Mouse (Mus musculus) heart, embryonic 11.5 days (tissue): Measurements from ENCODE around the gene Gclm. TPM values are rescaled to one million over a fixed set of nuclear protein-coding genes. Genes with fewer than 3 reads are reported as not detected.

Experiments used
- ATAC-seq: fragments of 200-750 bp; cut with Nextera tagmentation; replicated peaks from 2 replicates; pipeline ENCODE4 v1.8.0; 2017; ENCODE audit warnings: moderate library complexity; ENCODE audit not compliant: insufficient number of reproducible peaks, low FRiP score, low TSS enrichment
- H3K27ac ChIP-seq: fragments of 300-500 bp; sonication (generic); 2 replicates; pipeline ENCODE4 v1.5.1; 2014; ENCODE audit warnings: mild to moderate bottlenecking, low read depth, low read length
- H3K27me3 ChIP-seq: fragments of 300-500 bp; sonication (generic); 2 replicates; pipeline ENCODE4 v1.6.1; 2014; ENCODE audit warnings: mild to moderate bottlenecking, low read length, mixed read lengths; ENCODE audit not compliant: control insufficient read depth, insufficient read depth
- H3K36me3 ChIP-seq: fragments of 300-500 bp; sonication (generic); 2 replicates; pipeline ENCODE4 v1.6.1; 2014; ENCODE audit warnings: mild to moderate bottlenecking, low read length, moderate library complexity, mixed read lengths; ENCODE audit not compliant: control insufficient read depth, insufficient read depth
- H3K4me1 ChIP-seq: fragments of 300-500 bp; sonication (generic); 2 replicates; pipeline ENCODE4 v1.6.1; 2014; ENCODE audit warnings: low read length; ENCODE audit not compliant: control insufficient read depth, insufficient read depth
- H3K4me2 ChIP-seq: fragments of 300-500 bp; sonication (generic); 2 replicates; pipeline ENCODE4 v1.6.1; 2014; ENCODE audit warnings: mild to moderate bottlenecking, moderate library complexity
- H3K4me3 ChIP-seq: fragments of 300-500 bp; sonication (generic); 2 replicates; pipeline ENCODE4 v1.5.1; 2014; ENCODE audit warnings: low read depth, low read length
- H3K9ac ChIP-seq: fragments of 300-500 bp; sonication (generic); 2 replicates; pipeline ENCODE4 v1.6.1; 2014; ENCODE audit warnings: mild to moderate bottlenecking, low read depth, low read length, moderate library complexity
- H3K9me3 ChIP-seq: fragments of 300-500 bp; sonication (generic); replicated peaks from 2 replicates; pipeline ENCODE4 v1.6.1; 2016; ENCODE audit warnings: low read length; ENCODE audit not compliant: control insufficient read depth
- WGBS: fragments of 180-500 bp; shearing (Covaris S2); extraction: QIAGEN DNeasy Blood & Tissue Kit; methylation state at CpG from one replicate; pipeline ENCODE4 v1.1.7; 2014; ENCODE audit not compliant: insufficient replicate concordance; 5-methylcytosine and 5-hydroxymethylcytosine counted together
- polyA plus RNA-seq: library from polyadenylated mRNA; unstranded; fragments of >200 nt; fragmentation: Nextera tagmentation; extraction: Ambion mirVana; gene quantifications from 2 replicates; pipeline ENCODE4 v1.2.1, GENCODE M21; 2014

Gene Gclm
- polyA plus RNA-seq, 1 experiment from 2014 or later, result 112 TPM

DNA sequence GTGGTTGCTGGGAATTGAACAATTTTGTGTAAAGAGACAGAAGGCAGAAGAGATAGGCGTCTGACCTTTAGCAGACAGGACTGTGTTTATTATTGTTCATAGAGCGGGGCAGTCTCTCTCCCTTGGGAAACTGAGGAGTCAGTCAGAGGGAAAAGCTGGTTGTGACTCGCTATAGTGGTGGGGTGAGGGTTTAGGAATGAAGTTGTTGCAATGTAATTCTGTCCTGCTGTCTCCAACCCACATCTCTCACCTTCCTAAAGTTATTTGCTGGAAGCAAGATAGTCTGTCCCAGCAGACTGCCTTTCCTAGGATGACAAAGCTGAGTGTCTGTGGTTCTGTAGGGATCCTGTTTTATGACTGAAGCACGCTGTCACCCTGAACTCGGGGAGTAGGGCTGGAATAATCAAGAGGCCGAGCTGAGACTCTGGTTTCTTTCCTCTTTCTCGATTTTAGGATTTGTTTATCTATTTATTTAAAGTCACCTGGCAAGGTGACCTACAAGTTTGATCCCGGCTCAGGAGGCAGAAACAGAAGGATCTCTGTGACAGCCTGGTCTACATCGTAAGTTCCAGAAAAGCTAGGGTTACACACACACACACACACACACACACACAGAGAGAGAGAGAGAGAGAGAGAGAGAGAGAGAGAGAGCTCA, 41.6 kb upstream of the Gclm start:
- Histone ChIP-seq H3K9me3 (no peaks in the 10 kb centered on the region), H3K27ac (no peak overlapping the region), H3K4me2 (no peak overlapping the region), H3K4me1 (no peaks in the 10 kb centered on the region), H3K27me3 (no peaks in the 10 kb centered on the region), H3K36me3 (no peaks in the 10 kb centered on the region), H3K9ac (no peak overlapping the region), H3K4me3 (no peak overlapping the region)
- ATAC-seq, result no peak
- WGBS, result 66% methylated on average over 9 of the region's 9 CpGs

GRCm38 (mm10) chr3:122205753-122206152, 39.6 kb upstream of the Gclm start:
- Histone ChIP-seq H3K9ac (no peak overlapping the region), H3K4me1 (no peaks in the 10 kb centered on the region), H3K4me2 (no peak overlapping the region), H3K4me3 (no peak overlapping the region), H3K27ac (no peak overlapping the region), H3K27me3 (no peaks in the 10 kb centered on the region), H3K36me3 (no peaks in the 10 kb centered on the region), H3K9me3 (no peaks in the 10 kb centered on the region)
- 78% methylated on average over 6 of the region's 6 CpGs for WGBS
- ATAC-seq, result no peak

DNA sequence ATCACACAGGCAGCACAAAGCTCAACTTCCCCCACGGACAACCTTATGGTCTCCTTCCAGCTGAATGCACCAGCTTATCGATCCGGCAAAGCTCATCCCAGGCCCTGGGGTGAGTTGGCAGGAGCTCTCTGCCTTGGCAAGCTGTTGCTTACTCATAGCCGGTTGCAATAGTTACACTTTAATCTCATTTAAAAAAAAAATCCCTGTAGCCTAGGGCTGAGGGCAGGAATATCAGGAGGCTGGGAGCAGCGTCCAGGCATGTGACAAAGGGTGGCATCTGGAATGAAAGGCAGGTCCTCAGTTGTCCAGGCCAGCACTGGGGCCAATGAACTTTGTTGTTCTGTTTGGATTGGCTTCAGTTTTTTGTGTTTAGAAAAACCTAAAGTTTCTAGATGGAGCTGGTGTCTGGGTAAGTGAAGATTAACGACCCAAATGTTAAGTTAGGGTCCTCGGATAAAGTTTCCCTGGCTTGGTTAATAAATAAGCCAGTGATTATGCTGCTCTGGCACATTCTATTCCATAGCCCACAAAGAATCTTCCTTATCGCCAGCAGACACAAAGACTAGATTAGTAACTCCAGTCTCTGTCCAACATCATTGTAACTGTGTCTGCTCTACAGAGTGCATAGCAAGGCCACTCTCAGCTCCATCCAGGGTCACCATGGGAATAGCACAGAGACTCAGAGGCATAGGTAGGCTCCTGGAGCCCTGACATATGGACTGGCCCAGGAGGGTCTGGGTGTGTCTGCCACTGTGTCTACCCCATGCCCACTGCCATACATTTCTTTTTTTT, 38.9 kb upstream of the Gclm start:
- H3K36me3 ChIP-seq, result no peaks in the 10 kb centered on the region
- 76% methylated on average over 8 of the region's 8 CpGs for WGBS
- H3K4me1 ChIP-seq, result no peaks in the 10 kb centered on the region
- H3K9me3 ChIP-seq, result no peaks in the 10 kb centered on the region
- no peak overlapping the region for H3K4me2 ChIP-seq
- no peak overlapping the region for H3K9ac ChIP-seq
- H3K27me3 ChIP-seq, result no peaks in the 10 kb centered on the region
- H3K27ac ChIP-seq, result no peak overlapping the region
- ATAC-seq, result no peak
- H3K4me3 ChIP-seq, result no peak overlapping the region

GRCm38 (mm10) chr3:122207766-122208165, 37.6 kb upstream of the Gclm start:
- Histone ChIP-seq H3K4me1 (no peaks in the 10 kb centered on the region), H3K9ac (no peak overlapping the region), H3K27ac (no peak overlapping the region), H3K27me3 (no peaks in the 10 kb centered on the region), H3K9me3 (no peaks in the 10 kb centered on the region), H3K4me3 (no peak overlapping the region), H3K36me3 (no peaks in the 10 kb centered on the region), H3K4me2 (no peak overlapping the region)
- ATAC-seq, result no peak
- WGBS, result 85% methylated on average over 6 of the region's 6 CpGs

DNA sequence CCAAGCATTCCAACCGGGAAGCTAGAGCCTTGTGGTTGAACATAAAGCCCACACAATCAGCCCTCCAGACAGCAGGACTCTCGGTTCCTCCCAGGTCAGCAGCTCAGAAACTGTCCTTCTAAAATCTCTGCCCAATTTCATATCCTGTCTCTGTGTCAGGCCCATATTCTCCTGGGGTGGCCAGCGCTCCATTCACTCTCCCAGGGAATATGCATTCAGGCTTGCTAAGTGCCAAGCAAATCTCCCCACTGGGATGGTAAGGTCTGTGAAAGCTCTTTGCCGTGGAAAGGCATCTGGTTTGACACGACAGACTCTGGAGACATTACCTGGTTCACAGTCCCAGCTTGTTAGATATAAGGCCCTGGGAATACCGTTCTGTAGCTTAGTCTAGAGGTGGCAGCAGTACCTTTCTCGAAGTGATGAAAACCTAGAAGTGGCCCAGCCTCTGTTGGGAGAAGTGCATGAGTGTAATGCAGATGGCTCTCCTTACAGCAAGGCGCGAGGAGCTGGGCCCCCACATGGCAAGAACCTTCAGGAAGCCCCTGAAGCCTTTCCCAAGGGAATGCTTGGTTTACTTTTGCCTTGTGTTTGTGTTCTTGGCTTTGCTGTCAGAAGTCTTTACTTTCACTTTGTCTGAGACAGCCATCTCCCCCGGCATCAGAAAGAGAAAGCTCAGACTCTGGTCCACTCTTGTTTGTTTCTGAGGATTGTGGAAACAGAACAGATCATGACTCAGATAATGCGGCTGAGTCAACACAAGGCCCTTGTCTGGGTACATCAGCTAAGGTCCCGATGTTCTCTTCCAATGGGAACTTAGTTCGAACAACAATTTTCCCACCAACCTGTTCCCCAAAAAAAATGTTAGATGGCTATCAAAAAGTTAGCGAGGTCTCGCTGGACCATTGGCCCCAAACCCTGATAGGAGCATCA, 36.8 kb upstream of the Gclm start:
- no peak for ATAC-seq
- H3K27ac ChIP-seq, result no peak overlapping the region
- no peaks in the 10 kb centered on the region for H3K4me1 ChIP-seq
- H3K9me3 ChIP-seq, result no peaks in the 10 kb centered on the region
- no peak overlapping the region for H3K9ac ChIP-seq
- H3K4me2 ChIP-seq, result no peak overlapping the region
- H3K36me3 ChIP-seq, result no peaks in the 10 kb centered on the region
- 67% methylated on average over 15 of the region's 15 CpGs for WGBS
- no peaks in the 10 kb centered on the region for H3K27me3 ChIP-seq
- H3K4me3 ChIP-seq, result no peak overlapping the region

DNA sequence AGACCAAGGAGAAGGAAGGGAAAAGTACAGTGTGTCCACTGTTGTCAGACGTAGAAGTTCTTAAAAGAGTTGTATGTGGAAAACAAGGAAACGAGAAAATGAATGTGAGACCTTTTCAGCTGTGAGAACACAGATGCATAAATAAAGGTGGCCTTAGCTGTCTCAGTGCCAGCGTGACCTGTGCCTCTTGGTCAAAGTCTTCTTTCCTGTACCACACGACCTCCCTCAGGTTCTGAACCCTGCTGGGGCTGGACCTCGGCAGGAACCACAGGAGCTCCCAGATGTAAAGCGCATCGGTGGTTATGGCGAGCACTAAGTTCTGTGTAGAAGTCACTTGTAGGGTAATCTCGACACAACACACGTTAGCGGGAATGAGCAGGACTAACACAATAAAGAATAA, 35.8 kb upstream of the Gclm start:
- Histone ChIP-seq H3K4me1 (no peaks in the 10 kb centered on the region), H3K36me3 (no peaks in the 10 kb centered on the region), H3K27me3 (no peaks in the 10 kb centered on the region), H3K9me3 (no peaks in the 10 kb centered on the region), H3K4me3 (no peak overlapping the region), H3K27ac (no peak overlapping the region), H3K4me2 (no peak overlapping the region), H3K9ac (no peak overlapping the region)
- WGBS, result 88% methylated on average over 11 of the region's 11 CpGs
- ATAC-seq, result no peak

- 69% methylated on average over 5 of the region's 5 CpGs for WGBS
These were observed 34.9 kb upstream of the Gclm start for GRCm38 (mm10) chr3:122210434-122210833.

GRCm38 (mm10) chr3:122210846-122211245, 34.5 kb upstream of the Gclm start:
- Histone ChIP-seq H3K27ac (no peak overlapping the region), H3K9ac (no peak overlapping the region), H3K4me1 (no peaks in the 10 kb centered on the region), H3K4me2 (no peak overlapping the region), H3K4me3 (no peak overlapping the region), H3K27me3 (no peaks in the 10 kb centered on the region), H3K36me3 (no peaks in the 10 kb centered on the region), H3K9me3 (no peaks in the 10 kb centered on the region)
- 84% methylated on average over 7 of the region's 7 CpGs for WGBS
- ATAC-seq, result no peak

More at GRCm38 (mm10) chr3:122210434-122210833, 34.9 kb upstream of the Gclm start:
- no peaks in the 10 kb centered on the region for H3K27me3 ChIP-seq
- H3K4me1 ChIP-seq, result no peaks in the 10 kb centered on the region
- H3K9ac ChIP-seq, result no peak overlapping the region
- H3K4me2 ChIP-seq, result no peak overlapping the region
- H3K27ac ChIP-seq, result no peak overlapping the region
- no peaks in the 10 kb centered on the region for H3K36me3 ChIP-seq
- H3K4me3 ChIP-seq, result no peak overlapping the region
- ATAC-seq, result no peak
- no peaks in the 10 kb centered on the region for H3K9me3 ChIP-seq
